Mouse (Mus musculus) lung, adult 2 months (tissue): ENCODE data around the gene 4930432M17Rik. TPM values are rescaled to one million over a fixed set of nuclear protein-coding genes. Genes with fewer than 3 reads are reported as not detected.

Experiments
- DNase-seq: peaks from one replicate; pipeline ENCODE4 v3.0.0; 2022
- H3K4me1 ChIP-seq: fragments of 200-500 bp; 2 replicates; pipeline ENCODE4 v1.6.1; 2011; ENCODE audit warnings: low read length; ENCODE audit not compliant: control insufficient read depth, insufficient read depth
- H3K4me3 ChIP-seq: fragments of 200-500 bp; replicated peaks from 2 replicates; pipeline ENCODE3; 2011; ENCODE audit warnings: low read depth, mild to moderate bottlenecking, control low read depth, low read length; ENCODE audit errors: extremely low read depth
- CTCF ChIP-seq: fragments of 200-500 bp; IDR thresholded peaks from 2 replicates; pipeline ENCODE4 v1.5.1; 2011; ENCODE audit warnings: mild to moderate bottlenecking, low read length, control low read depth; ENCODE audit not compliant: insufficient read depth
- POLR2A ChIP-seq: fragments of 200-500 bp; IDR thresholded peaks from 2 replicates; pipeline ENCODE4 v1.6.1; 2011; ENCODE audit warnings: low read depth, mild to moderate bottlenecking, control low read depth, low read length, borderline replicate concordance; ENCODE audit errors: extremely low read depth
- WGBS: fragments of 180-500 bp; shearing (Covaris S2); methylation state at CpG from one replicate; pipeline ENCODE4 v1.1.7; 2018; 5-methylcytosine and 5-hydroxymethylcytosine counted together
- polyA plus RNA-seq: library from polyadenylated mRNA; depleted of rRNA; stranded (reverse); fragments of >200 nt; gene quantifications from 2 replicates; pipeline ENCODE4 v1.2.3, GENCODE M21; 2012

4930432M17Rik gene
- polyA plus RNA-seq, 1 experiment: not detected

DNA sequence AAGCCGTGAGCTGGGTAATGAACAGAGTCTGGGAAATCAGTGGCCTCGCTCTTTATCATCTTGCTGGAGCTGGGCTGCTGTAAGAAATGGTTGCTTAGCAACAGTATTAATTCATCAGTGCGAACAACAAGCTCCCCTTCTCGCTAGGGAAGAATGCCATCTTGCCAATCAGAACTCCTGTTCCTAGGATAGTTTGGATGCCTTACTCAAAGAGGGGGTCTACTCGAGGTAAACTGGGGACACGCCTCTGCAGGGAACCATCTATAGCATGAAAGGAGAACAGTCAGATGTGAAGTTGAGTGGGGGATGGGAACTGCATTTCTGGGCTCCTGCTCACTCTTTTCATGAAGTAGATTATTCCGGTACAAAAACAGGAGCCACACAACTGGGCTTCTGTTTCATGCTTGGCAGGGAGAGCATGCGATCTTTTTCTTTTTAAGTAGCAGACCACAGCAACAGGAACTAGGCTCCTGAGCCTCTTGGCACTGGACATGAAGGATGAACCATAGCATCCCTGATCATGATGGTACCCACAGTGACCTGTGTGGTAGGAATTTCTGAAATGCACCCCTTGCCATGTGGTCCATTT, 29.9 kb downstream of the 4930432M17Rik start:
- peaks cover 3% of the 10 kb centered on the region; the same call in 1 of the 2 replicates for H3K4me1 ChIP-seq
- DNase-seq: no peak
- TF ChIP-seq POLR2A (no peak), CTCF (no peak)
- no peak overlapping the region for H3K4me3 ChIP-seq
- 47% methylated on average over 8 of the region's 8 CpGs for WGBS

DNA sequence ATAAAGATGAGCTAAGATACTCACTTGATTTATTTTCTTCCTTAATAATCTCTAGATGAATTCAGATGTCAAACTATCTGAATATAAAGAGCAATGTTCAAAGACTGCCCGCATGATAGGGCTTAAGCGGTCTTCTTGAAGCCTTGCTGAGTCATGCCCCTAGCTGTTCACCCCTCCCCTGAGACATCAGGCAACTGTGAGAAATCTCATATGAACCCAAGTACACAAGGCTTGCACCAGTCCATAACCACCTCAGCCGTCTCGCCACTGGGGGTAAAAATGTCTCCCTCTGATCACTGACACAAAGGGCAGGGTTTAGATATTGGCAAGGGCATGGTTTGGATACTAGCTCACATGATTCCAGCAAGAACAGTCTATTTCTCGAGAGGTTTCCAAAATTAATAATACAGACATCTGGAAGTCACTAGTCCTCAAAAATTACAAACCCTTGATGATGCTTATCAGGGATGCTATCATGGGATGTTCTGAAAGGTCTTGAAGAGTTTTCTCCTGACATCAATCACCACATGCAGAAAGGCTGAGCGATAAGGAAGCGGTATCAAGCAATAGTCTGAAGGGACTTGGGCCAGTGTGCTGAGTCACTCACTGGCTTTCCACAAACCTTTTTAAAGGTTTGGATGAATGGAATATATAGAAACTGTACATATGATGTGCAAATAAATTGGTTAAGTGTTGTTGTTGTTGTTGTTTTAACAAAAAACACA, 32.8 kb downstream of the 4930432M17Rik start:
- WGBS: 78% methylated on average over 7 of the region's 7 CpGs
- Histone ChIP-seq H3K4me3 (no peak overlapping the region), H3K4me1 (no peaks in the 10 kb centered on the region)
- no peak for TF ChIP-seq POLR2A
- TF ChIP-seq CTCF: no peak
- no peak for DNase-seq

DNA sequence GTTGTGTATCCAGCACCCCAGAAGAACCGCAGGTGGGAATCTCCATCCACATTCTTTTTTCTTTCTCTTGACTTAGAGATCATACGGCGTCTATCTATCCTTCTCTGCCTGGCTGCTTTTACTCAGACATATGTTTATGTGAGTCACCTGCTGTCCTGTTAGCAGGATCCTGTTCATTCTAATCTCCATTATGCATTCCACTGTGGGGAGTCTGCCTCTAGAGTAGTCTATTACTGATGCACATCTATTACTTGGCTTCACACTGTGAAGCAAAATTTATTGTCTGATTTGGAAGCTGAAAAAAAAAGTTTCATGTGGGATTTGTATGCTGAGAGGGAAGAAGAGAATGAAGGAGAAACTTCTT, 33.3 kb downstream of the 4930432M17Rik start:
- no peak for DNase-seq
- TF ChIP-seq CTCF (no peak), POLR2A (no peak)
- Histone ChIP-seq H3K4me3 (no peak overlapping the region), H3K4me1 (no peaks in the 10 kb centered on the region)
- WGBS: 85% methylated on average over 3 of the region's 3 CpGs

DNA sequence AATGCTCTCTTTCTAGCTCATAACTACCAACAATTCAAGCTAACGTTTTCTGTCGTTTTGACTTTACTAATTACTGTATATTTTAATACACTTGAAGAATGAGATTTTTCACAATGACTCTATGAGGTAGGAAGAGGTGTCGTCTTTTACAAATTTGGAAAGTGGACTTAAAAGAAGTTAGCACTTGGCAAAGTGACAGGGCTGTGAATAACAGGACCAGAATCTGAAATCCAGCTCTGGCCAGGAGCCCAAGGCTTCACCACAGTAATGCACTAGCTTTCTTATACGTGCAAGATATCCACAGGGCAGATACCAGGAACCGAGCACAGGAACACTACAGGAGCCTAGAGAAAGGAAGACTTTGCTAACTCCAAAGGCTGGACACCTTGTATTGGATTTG, 35.5 kb downstream of the 4930432M17Rik start:
- no peak for TF ChIP-seq POLR2A
- no peak for TF ChIP-seq CTCF
- H3K4me3 ChIP-seq: no peak overlapping the region
- H3K4me1 ChIP-seq: no peaks in the 10 kb centered on the region
- WGBS: 53% methylated on average over 5 of the region's 5 CpGs
- DNase-seq: no peak

DNA sequence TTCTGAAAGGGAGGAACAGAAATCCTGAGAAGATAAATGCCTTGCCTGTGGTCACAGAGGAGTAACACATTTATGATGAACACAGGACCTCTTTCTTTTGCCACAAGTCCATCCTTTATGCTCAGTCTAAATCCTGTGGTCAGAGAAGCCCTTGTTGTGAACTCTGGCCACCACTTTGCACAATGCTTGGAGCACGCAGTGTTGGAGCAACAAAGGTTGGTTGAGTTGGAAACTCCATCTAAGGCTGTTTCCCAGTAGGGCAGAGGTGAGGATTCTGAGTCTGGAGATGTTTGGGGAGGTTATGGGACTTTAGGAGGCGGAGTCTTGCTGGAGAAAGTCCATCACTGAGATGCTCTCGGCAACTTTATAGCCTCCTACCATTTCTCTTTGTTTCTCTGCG, 36.5 kb downstream of the 4930432M17Rik start:
- no peaks in the 10 kb centered on the region for H3K4me1 ChIP-seq
- no peak overlapping the region for H3K4me3 ChIP-seq
- WGBS: 91% methylated on average over 4 of the region's 4 CpGs
- DNase-seq: no peak
- TF ChIP-seq POLR2A (no peak), CTCF (no peak)

DNA sequence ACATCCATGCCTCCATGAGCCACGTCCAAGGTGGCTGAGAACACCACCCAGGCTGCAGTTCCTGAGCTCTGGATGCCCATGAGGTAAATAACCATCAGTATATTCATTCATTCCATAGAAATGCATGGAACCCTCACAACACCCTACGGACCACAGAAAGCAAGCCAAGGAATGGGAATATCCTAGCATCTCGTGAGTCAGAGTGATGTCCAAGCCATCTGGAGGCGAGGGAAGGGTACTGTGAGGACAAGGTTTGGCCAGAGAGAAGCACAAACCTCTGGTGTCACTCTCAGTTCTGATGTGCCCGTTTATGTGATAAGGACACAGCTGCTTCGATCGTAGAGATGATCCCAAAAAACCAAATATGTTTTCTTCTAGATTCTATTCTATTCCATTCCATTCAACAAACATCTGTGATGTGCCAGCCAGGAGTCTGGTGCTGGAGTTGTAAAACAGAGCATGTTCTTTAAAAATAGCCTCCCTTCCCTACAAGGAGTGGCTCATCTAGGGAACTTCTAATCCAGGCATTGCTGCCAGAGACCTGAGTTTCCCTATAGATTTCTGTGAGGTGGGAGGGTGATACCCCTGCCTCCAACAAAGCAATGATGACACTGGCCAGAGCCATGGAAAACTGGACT, 40.5 kb downstream of the 4930432M17Rik start:
- no peak for TF ChIP-seq POLR2A
- Histone ChIP-seq H3K4me3 (no peak overlapping the region), H3K4me1 (no peaks in the 10 kb centered on the region)
- 73% methylated on average over 7 of the region's 7 CpGs for WGBS
- no peak for DNase-seq

DNA sequence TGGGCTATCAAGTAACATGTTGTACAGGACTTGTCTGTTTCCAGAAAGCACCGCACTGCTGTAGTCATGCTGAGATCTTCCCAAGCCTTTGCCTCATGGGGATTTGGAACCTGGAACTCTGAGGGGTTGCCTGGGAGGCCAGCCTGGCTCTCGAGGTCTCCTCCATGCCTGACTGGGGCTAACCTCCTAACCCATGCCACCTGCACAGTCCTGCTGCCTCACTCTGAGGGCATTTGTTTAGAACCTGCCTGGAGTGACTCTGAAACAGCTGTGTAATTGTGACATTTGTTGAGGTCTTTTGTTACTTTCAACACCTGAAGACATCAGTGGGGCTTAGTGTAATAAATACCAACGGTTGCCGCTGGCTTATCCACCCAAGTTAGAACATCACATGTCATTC, 41.7 kb downstream of the 4930432M17Rik start:
- TF ChIP-seq POLR2A (no peak), CTCF (no peak)
- no peak overlapping the region for H3K4me3 ChIP-seq
- no peaks in the 10 kb centered on the region for H3K4me1 ChIP-seq
- no peak for DNase-seq
- 67% methylated on average over 4 of the region's 4 CpGs for WGBS

DNA sequence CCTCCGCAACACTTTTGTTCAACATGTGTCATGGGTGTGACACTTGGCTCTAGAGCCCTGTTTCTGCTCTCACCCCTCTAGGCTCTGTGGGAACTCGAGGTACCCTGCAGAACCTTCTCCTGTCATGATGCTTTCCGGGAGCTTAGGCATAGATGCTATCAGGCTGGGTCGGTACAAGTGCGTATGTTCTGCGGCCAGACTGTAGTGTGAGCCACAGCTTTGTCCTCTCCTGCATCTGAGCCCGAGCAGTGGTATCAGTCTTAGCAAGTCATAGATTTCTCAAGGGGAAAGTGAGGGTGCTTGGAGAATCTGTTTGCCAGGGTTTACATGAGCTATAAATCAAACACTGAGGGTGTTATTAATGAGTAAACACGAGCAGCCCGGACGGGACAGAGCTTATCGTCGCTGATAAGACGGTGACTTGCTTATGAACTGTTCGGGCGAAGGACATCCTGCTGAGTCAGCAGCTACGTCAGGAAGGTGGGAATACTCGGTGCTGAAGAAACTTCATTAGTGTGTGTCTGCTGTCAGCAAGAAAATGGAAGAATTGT, 42.7 kb downstream of the 4930432M17Rik start:
- WGBS: 16% methylated on average over 17 of the region's 17 CpGs
- TF ChIP-seq POLR2A: no peak
- TF ChIP-seq CTCF: no peak
- no peak overlapping the region for H3K4me3 ChIP-seq
- no peaks in the 10 kb centered on the region for H3K4me1 ChIP-seq
- no peak for DNase-seq

DNA sequence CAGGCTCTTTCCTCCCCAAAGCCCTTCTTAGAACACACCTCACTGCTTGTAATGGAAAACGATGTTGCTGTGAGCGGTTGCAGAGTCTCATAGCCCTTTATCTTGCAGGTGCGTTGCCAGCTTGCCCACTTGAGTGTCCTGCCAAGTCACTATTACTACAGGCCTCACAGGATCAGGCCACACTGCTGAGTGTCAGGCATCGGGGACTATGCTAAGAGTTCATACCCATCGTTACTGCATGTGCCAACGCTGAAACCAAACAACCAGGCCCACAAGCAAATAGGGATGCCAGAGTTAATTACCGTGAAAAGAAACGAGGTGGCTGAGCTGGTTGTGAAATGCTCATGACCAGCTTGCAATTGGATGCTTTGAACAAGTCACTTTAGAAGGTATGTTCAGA, 43.3 kb downstream of the 4930432M17Rik start:
- Histone ChIP-seq H3K4me3 (no peak overlapping the region), H3K4me1 (no peaks in the 10 kb centered on the region)
- TF ChIP-seq CTCF: no peak
- TF ChIP-seq POLR2A: no peak
- no peak for DNase-seq
- 60% methylated on average over 8 of the region's 8 CpGs for WGBS
